Mouse (Mus musculus) bone marrow macrophage, adult 2 months (primary cell): ENCODE results near the gene Dusp3.

ENCODE experiments used
- CTCF ChIP-seq: IDR thresholded peaks from 2 replicates; pipeline ENCODE4 v1.5.1; 2012; ENCODE audit warnings: low read depth, mild to moderate bottlenecking, low read length, moderate library complexity
- POLR2A ChIP-seq: IDR thresholded peaks from 2 replicates; pipeline ENCODE4 v1.6.1; 2012; ENCODE audit warnings: mild to moderate bottlenecking, low read depth, low read length, borderline replicate concordance

DNA sequence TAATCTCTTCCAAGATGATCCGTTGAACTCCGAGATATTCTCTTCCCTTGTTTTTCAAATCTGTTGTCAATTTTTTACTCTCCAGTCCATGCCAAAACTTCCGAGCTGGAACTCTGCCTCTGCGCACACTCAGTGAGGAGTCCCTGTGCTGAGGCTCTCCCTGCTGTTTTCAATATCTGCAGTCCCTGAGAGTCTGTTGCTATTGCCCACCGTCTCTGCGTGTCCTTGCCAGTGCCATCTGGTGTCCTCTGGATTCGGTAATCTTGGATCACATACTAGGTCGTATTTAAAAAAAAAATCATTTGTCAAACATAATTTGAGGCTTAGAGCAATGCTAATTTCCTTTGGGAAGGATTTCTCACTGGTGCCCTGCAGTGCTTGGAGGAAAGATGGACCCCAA is 48.1 kb upstream of the Dusp3 start:
- TF ChIP-seq POLR2A (no peak), CTCF (no peak)
